Mouse (Mus musculus) gastrocnemius, adult 2 months (tissue): ENCODE results near the gene Tenm2. TPM values are rescaled to one million over a fixed set of nuclear protein-coding genes. Genes with fewer than 3 reads are reported as not detected.

Experiments used
- DNase-seq: peaks from one replicate; pipeline ENCODE4 v3.0.0; 2022
- H3K27ac ChIP-seq: fragments of 200-600 bp; 2 replicates; pipeline ENCODE4 v1.8.1; 2022; ENCODE audit warnings: mild to moderate bottlenecking
- H3K4me3 ChIP-seq: fragments of 200-600 bp; 2 replicates; pipeline ENCODE4 v1.8.1; 2022; ENCODE audit warnings: mild to moderate bottlenecking, moderate library complexity
- CTCF ChIP-seq: fragments of 200-600 bp; IDR thresholded peaks from 2 replicates; pipeline ENCODE4 v1.8.1; 2022; ENCODE audit warnings: antibody characterized with exemption, mild to moderate bottlenecking, moderate library complexity
- intact Hi-C: fragments of 180-260 bp; cut with DNase I; formaldehyde crosslinking; loops from one replicate; pipeline ENCODE4 v1.15.1; 2025
- total RNA-seq, 2 experiments: library from RNA; stranded (reverse); gene quantifications; 2 replicates each; pipeline ENCODE4 v1.2.3; 2021

Gene Tenm2
- total RNA-seq, 2 experiments from 2014 or later, result 0.42 to 0.43 TPM

GRCm38 (mm10) chr11:36049547-36049946 is 1186.2 kb downstream of the Tenm2 start:
- no peak overlapping the region for H3K27ac ChIP-seq
- H3K4me3 ChIP-seq, result no peak overlapping the region
- no peak for DNase-seq
- intact Hi-C loops, result loop anchor here (10.0 kb wide), 1 partner anchor 165 kb away; no protein-coding TSS in a partner anchor
- no peak for TF ChIP-seq CTCF

- intact Hi-C loops, result loop anchor here (1.0 to 10.0 kb wide), 3 partner anchors 169 to 481 kb away; no protein-coding TSS in a partner anchor
- peak; percentile 71 for DNase-seq
- Histone ChIP-seq H3K27ac (no peak overlapping the region), H3K4me3 (peak overlapping the region; percentile 70)
- no peak; the same call in 1 of the 2 replicates for TF ChIP-seq CTCF
Observed at GRCm38 (mm10) chr11:36045681-36046276, 1190.0 kb downstream of the Tenm2 start.

DNA sequence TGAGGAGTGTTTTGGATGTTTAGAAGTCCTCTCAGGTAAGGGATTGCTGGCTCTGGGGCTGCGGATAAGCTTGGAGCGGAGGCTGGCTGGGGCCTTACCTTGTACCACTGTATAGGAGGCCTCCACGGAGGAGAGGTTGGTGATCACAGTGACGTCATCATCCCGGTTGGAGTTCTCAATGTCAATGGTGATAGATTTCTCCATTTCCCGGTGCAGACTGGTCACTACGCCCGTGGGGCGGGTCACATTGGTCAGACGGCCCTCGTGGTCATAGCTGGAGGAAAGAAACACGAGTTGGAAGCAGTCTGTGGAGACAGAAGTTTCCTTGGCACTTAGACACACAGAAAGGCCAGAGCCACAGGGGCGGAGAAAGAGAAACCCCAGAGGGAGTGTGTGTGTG is 1194.4 kb downstream of the Tenm2 start:
- H3K27ac ChIP-seq, result no peak overlapping the region
- no peak overlapping the region for H3K4me3 ChIP-seq
- no peak for TF ChIP-seq CTCF
- intact Hi-C loops, result loop anchor here (10.0 kb wide), 1 partner anchor 173 kb away; no protein-coding TSS in a partner anchor
- DNase-seq, result no peak

GRCm38 (mm10) chr11:36040508-36041233 is 1195.1 kb downstream of the Tenm2 start:
- no peak for TF ChIP-seq CTCF
- Histone ChIP-seq H3K4me3 (no peak overlapping the region), H3K27ac (no peak overlapping the region)
- peak; percentile 46 for DNase-seq
- intact Hi-C loops, result loop anchor here (10.0 kb wide), 1 partner anchor 174 kb away; no protein-coding TSS in a partner anchor

DNA sequence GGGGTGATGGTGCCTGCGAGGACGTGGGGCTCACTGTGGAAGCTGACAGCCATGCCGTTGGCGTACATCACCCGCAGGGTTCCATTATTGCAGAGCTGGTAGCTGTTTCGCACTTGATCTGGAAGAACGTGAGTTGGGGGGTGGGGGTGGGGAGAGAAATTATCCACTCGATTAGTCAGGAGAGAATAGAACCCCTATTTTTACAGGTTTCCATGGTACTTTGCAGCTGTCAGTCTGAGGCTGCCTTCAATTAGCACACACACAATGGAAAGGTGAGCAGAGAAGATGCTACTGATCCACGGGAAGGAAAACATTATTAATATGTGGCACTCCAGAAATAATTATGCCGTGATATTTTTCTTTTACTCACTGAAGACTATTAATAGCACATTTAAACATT is 1195.9 kb downstream of the Tenm2 start:
- TF ChIP-seq CTCF, result no peak
- DNase-seq, result no peak
- intact Hi-C loops, result loop anchor here (10.0 kb wide), 1 partner anchor 175 kb away; no protein-coding TSS in a partner anchor

DNA sequence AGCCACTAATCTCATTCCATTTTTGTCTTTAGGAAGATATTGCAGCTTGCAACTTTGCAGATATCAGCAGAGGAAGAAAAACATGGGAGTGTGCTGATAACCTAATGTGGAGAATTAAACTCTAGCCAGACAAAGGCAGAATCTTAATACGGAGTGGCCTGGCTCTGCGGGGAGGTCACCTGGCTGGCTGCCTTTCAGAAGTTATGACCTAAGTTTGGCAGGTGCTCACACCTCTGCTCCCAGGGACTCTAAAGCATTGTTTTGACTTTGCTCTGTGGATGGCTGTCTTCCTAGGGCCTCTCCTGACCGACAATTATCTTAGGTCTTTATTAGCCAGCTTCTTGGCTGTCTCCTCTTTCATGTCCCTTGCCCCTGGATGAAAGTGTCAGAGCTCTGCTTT is 1197.4 kb downstream of the Tenm2 start:
- no peak for DNase-seq

More for the DNA sequence above, 1195.9 kb downstream of the Tenm2 start:
- no peak overlapping the region for H3K27ac ChIP-seq
- H3K4me3 ChIP-seq, result no peak overlapping the region

DNA sequence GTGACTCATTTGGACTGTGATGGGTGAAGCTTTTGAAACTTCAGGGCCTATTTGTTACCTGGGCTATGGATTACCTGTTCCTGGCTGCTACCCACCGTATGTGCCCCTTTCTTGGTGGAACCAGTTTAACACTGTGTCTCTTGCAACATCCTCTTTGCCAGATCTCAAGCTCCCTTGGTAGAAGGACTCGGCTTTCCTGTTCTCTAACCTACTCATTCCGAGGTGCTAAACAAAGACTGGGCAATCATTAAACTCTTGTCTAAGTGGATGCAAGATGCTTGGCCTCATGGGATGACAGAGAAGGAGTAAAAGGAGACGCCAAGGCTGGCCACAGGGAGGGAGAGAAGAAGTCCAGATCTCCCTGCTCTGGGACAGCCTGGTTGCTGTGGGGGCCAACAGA is 1198.5 kb downstream of the Tenm2 start:
- DNase-seq, result no peak

More for the DNA sequence above, 1197.4 kb downstream of the Tenm2 start:
- no peak for TF ChIP-seq CTCF
- Histone ChIP-seq H3K27ac (no peak overlapping the region), H3K4me3 (no peak overlapping the region)
- intact Hi-C loops, result no loop called here

DNA sequence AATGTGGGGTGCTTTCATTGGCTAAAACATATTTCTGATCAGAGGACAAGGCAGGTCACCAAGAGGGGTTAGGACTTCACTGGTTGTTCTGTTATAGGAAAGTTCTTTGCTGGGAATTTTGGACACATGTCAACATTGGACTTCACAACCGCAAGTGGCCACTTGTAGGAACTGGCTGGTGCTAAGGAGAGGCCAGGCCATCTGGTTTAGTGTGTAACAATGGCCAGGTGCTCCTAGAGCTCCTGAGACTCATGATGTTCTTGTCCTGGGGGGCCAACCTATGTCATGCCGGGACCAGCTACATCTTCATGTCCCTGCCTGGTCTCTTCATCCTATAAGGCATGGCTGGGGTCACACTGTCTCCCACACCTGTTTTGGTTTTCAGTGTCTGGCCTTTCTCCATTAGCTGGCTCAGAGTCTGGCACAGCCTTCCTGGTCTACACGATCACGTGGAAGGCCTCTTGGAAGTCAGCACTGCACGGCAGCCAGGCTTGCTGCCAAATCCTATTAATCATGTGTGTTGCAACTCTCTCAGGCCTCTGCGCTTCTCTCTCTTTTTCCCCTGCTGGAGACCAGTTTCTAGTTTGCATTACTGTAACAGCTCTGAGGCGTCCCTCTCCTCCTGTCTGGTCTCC is 1199.6 kb downstream of the Tenm2 start:
- peak; percentile 19; the same call in 1 of the 2 replicates for TF ChIP-seq CTCF
- intact Hi-C loops, result no loop called here
- Histone ChIP-seq H3K27ac (peak overlapping the region; percentile 24; the same call in 1 of the 2 replicates), H3K4me3 (no peak overlapping the region)
- peak; percentile 90 for DNase-seq

More for the DNA sequence above, 1198.5 kb downstream of the Tenm2 start:
- H3K4me3 ChIP-seq, result no peak overlapping the region
- no peak for TF ChIP-seq CTCF
- H3K27ac ChIP-seq, result no peak overlapping the region
- intact Hi-C loops, result no loop called here

- no peak overlapping the region for H3K27ac ChIP-seq
- no peak for DNase-seq
- intact Hi-C loops, result no loop called here
- no peak overlapping the region for H3K4me3 ChIP-seq
- TF ChIP-seq CTCF, result no peak
Observed at GRCm38 (mm10) chr11:36031751-36032150, 1204.0 kb downstream of the Tenm2 start.

DNA sequence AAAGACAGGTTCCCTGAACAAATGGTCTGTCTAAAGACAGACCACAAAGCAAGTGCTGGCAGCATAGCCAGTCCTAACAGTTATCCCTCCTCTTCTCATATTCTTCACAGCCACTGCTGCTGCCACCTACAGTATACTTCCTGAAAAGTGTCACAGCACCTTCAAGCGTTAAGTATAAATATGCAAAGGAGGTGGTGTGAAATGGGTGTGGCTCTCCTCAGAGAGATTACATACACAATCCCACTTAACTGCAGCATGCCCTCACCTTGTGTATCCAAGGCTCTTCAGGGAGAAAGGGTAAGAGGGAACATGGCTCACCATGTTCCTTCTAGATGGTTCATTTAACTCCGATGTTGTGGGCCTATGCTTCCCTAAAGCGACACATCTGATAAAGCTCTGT is 1215.8 kb downstream of the Tenm2 start:
- TF ChIP-seq CTCF, result no peak
- H3K4me3 ChIP-seq, result no peak overlapping the region
- intact Hi-C loops, result no loop called here
- no peak for DNase-seq
- H3K27ac ChIP-seq, result no peak overlapping the region

DNA sequence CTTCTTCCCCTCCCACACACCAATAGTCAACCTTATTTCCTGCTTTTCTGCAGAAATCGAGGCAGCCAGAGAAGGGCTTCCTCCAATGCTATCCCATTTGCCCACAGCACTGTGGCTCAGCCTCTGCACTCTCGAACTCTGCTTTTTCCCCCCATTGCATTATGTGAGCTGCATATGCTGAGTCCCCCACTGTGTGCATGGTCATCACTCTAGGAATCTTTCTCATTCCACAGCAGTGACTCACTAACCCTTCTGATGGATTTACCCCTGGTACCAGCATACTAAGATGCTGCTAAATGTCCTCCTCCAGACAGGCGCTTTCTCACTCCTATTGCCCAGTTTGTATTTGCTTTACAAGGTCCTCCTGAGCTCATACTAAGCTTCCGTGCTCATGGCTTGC is 1222.6 kb downstream of the Tenm2 start:
- no peak overlapping the region for H3K4me3 ChIP-seq
- DNase-seq, result no peak
- H3K27ac ChIP-seq, result no peak overlapping the region
- intact Hi-C loops, result no loop called here
- TF ChIP-seq CTCF, result no peak

GRCm38 (mm10) chr11:36009281-36010208 is 1226.2 kb downstream of the Tenm2 start:
- intact Hi-C loops, result no loop called here
- Histone ChIP-seq H3K27ac (no peak overlapping the region), H3K4me3 (no peak overlapping the region)
- TF ChIP-seq CTCF, result no peak
- DNase-seq, result no peak
